Mouse (Mus musculus): ENCODE results near the gene B3glct. TPM values are rescaled to one million over a fixed set of nuclear protein-coding genes. Genes with fewer than 3 reads are reported as not detected.

The B3glct gene
- polyA plus RNA-seq (2011; ENCODE audit: insufficient read length, low read depth, missing spikeins) = 21.0 and 28.9 TPM in 2 replicates

GRCm38 (mm10) chr5:149678100-149678989, at the start of gene B3glct:
Gene B3glct, plus strand, starts transcription at chr5:149678230.
- Histone ChIP-seq H3K4me3 (ENCODE audit: insufficient read depth, low read length) (peak within 1 kb of the TSS; percentile 57), H3K27ac (ENCODE audit: insufficient read depth, low read length) (peak within 1 kb of the TSS; percentile 96), H3K4me1 (ENCODE audit: control insufficient read depth, insufficient read depth, low read length) (peaks cover 4% of the 10 kb centered on the region; the same call in 1 of the 2 replicates)
- TF ChIP-seq CTCF (IDR thresholded peaks at IDR 0.05; ENCODE audit: borderline replicate concordance, insufficient read depth, low read length) = peak; percentile 62
- TF ChIP-seq POLR2A (IDR thresholded peaks at IDR 0.05; ENCODE audit: low read depth, low read length) = peak; percentile 27; the same call in 1 of the 2 replicates

DNA sequence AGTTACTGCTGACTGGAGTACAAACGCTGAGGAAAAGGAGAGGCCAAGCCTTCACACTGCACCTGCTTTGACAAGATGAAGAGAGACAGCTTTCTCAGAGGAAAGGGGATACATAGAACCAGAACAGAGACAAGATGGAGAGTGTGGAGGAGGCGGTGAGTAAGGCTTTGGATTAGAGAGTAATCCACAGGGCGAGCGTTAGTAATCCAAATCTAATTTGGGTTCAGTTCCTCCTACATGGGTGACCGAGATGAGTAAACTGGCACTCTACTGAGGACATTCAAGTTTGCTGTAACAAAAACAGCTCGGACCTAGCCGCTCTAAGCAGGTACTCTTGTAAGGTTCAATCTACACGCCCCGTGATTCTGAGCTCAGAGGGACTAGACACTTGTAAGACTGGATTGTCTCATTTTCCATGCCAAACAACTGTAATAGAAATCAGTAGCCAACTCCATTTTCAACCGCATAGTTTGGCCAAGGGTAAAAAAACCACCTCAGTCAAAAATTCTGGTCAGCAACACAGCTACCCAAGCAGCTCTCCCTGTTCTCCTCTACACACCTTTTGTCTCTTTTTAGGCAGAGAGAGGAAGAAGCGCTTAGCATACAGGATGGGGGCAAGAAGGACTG, 43.5 kb upstream of the B3glct start:
- TF ChIP-seq CTCF (IDR thresholded peaks at IDR 0.05; ENCODE audit: borderline replicate concordance, insufficient read depth, low read length) (no peak), POLR2A (IDR thresholded peaks at IDR 0.05; ENCODE audit: low read depth, low read length) (no peak)
- H3K4me3 ChIP-seq (ENCODE audit: insufficient read depth, low read length) = peak overlapping the region; percentile 94
- H3K4me1 ChIP-seq (ENCODE audit: control insufficient read depth, insufficient read depth, low read length) = peaks cover 3% of the 10 kb centered on the region
- H3K27ac ChIP-seq (ENCODE audit: insufficient read depth, low read length) = no peak overlapping the region

DNA sequence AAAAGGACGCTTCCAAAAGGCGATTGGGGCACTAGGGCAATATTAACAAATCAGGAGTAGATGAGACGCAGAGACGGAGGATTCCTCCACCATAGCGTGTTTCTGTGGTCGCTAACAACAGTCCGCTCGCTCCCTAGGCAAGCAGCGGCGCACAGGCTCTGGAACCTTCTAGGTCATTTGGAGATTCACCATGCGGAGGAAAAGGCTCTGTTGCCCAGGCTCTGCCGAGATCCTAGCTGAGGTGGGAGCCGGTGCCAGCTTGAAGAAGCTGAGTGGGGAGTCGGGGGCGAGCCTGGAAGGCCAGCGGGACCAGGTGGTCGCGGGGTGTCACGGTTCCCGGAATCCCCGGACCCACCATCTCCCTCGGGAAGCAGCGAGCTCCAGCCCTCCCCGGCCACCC, 42.5 kb upstream of the B3glct start:
- Histone ChIP-seq H3K4me3 (ENCODE audit: insufficient read depth, low read length) (peak overlapping the region; percentile 94), H3K27ac (ENCODE audit: insufficient read depth, low read length) (peak overlapping the region; percentile 67), H3K4me1 (ENCODE audit: control insufficient read depth, insufficient read depth, low read length) (peaks cover 3% of the 10 kb centered on the region)
- no peak for TF ChIP-seq CTCF (IDR thresholded peaks at IDR 0.05; ENCODE audit: borderline replicate concordance, insufficient read depth, low read length)
- peak; percentile 27; the same call in 1 of the 2 replicates for TF ChIP-seq POLR2A (IDR thresholded peaks at IDR 0.05; ENCODE audit: low read depth, low read length)

GRCm38 (mm10) chr5:149636075-149636920, 41.7 kb upstream of the B3glct start, which contains the start of gene Hsph1:
Gene Hsph1, minus strand, starts transcription at chr5:149636376.
- Histone ChIP-seq H3K4me1 (ENCODE audit: control insufficient read depth, insufficient read depth, low read length) (peaks cover 3% of the 10 kb centered on the region), H3K27ac (ENCODE audit: insufficient read depth, low read length) (peak within 1 kb of the TSS; percentile 67), H3K4me3 (ENCODE audit: insufficient read depth, low read length) (peak within 1 kb of the TSS; percentile 94)
- no peak for TF ChIP-seq CTCF (IDR thresholded peaks at IDR 0.05; ENCODE audit: borderline replicate concordance, insufficient read depth, low read length)
- peak; percentile 93 for TF ChIP-seq POLR2A (IDR thresholded peaks at IDR 0.05; ENCODE audit: low read depth, low read length)

GRCm38 (mm10) chr5:149637306-149637705, 40.7 kb upstream of the B3glct start:
- H3K4me3 ChIP-seq (ENCODE audit: insufficient read depth, low read length) = no peak overlapping the region; the same call in 1 of the 2 replicates
- no peak overlapping the region for H3K27ac ChIP-seq (ENCODE audit: insufficient read depth, low read length)
- no peak for TF ChIP-seq CTCF (IDR thresholded peaks at IDR 0.05; ENCODE audit: borderline replicate concordance, insufficient read depth, low read length)
- no peak for TF ChIP-seq POLR2A (IDR thresholded peaks at IDR 0.05; ENCODE audit: low read depth, low read length)
- peaks cover 3% of the 10 kb centered on the region for H3K4me1 ChIP-seq (ENCODE audit: control insufficient read depth, insufficient read depth, low read length)

DNA sequence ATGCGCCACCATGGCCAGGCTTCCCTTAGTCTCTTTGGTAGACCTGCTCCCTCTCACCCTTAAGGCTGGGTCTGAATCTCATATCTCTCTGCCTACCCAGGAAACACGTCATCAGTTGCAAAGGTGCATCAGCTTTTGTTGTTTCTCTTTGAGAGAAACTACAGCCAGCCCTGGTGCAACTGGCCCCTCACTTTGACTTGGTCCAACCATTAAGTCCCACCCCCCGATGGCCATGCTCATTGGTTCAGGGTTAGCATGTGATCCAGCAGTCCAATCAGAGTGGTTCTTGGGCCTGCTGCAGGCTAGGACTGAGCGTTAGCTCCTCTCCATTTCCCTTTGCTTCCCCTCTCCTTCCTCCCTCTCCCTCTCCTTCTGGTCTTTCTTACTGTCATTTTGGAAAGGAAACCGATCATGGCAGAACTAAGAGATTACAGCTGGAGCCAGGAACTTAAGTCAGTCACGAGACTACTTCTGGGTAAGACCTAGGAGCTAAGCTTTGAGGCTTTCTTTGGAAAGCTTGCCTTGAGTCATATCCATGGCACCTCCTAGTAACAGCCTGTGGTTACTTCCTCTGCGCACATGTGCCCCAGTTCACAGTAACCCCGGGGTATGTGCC, 36.6 kb upstream of the B3glct start:
- Histone ChIP-seq H3K4me1 (ENCODE audit: control insufficient read depth, insufficient read depth, low read length) (no peaks in the 10 kb centered on the region), H3K4me3 (ENCODE audit: insufficient read depth, low read length) (no peak overlapping the region), H3K27ac (ENCODE audit: insufficient read depth, low read length) (no peak overlapping the region)
- no peak for TF ChIP-seq CTCF (IDR thresholded peaks at IDR 0.05; ENCODE audit: borderline replicate concordance, insufficient read depth, low read length)
- TF ChIP-seq POLR2A (IDR thresholded peaks at IDR 0.05; ENCODE audit: low read depth, low read length) = no peak; the same call in 1 of the 2 replicates

DNA sequence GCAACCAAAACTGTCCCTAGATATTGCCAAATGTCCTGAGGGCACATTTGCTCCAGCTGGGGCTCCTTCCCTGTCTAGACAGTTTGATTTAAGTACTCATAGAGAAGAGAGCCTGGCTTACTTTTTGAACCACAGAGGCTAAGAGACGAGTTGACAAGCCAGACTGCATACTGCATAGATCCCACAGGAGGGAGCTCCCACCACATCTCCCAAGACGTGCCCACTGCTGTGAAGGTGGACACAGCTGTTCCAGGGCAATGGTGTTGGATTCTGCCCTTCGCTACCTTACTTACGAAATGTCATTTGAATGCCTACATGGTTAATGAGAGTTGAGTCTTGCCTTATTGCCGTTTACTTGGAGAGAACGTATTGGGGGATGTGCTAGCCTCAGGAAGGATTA, 35.7 kb upstream of the B3glct start:
- no peak overlapping the region for H3K4me3 ChIP-seq (ENCODE audit: insufficient read depth, low read length)
- H3K27ac ChIP-seq (ENCODE audit: insufficient read depth, low read length) = no peak overlapping the region
- TF ChIP-seq CTCF (IDR thresholded peaks at IDR 0.05; ENCODE audit: borderline replicate concordance, insufficient read depth, low read length) (peak; percentile 57; the same call in 1 of the 2 replicates), POLR2A (IDR thresholded peaks at IDR 0.05; ENCODE audit: low read depth, low read length) (no peak)
- H3K4me1 ChIP-seq (ENCODE audit: control insufficient read depth, insufficient read depth, low read length) = no peaks in the 10 kb centered on the region

DNA sequence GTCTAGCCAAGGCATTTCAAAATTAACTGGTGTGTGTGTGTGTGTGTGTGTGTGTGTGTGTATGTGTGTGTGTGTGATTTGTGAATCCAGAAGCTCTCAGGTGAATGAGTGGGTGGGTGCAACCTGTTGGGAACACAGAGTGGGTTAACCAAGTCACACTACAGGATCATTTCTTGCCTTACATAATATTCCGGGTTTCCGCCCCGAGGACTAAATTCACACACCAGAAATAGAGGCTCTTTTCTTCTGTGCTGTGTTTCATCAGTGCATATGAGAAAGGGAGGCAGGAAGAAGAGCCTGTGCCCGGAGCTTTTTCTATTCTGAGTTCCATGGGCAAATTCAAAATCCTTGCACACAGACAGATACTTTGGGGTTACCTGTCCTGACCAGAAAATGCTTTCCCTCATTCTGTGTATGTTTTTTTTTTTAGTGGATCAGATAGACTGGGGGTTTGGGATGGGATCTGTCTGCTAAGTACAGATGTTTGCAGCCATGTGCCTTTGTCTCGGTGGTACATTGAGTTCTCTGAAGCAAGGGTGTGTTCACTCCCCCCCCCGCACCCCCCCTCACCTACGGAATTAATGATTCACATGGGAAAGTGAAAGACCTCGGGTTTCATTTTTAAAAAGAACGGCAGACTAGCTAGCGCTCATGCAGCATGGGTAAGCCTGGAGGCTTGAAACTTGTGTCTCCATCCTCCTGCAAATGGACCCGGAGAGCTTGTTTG, 35.1 kb upstream of the B3glct start:
- Histone ChIP-seq H3K4me1 (ENCODE audit: control insufficient read depth, insufficient read depth, low read length) (no peaks in the 10 kb centered on the region), H3K4me3 (ENCODE audit: insufficient read depth, low read length) (no peak overlapping the region), H3K27ac (ENCODE audit: insufficient read depth, low read length) (no peak overlapping the region)
- TF ChIP-seq POLR2A (IDR thresholded peaks at IDR 0.05; ENCODE audit: low read depth, low read length) (no peak), CTCF (IDR thresholded peaks at IDR 0.05; ENCODE audit: borderline replicate concordance, insufficient read depth, low read length) (no peak)
